Mouse (Mus musculus): ENCODE results near the gene Ankrd11. TPM values are rescaled to one million over a fixed set of nuclear protein-coding genes. Genes with fewer than 3 reads are reported as not detected.

The Ankrd11 gene
- polyA plus RNA-seq, 1 experiment from 2014 or later, result 53.8 TPM

DNA sequence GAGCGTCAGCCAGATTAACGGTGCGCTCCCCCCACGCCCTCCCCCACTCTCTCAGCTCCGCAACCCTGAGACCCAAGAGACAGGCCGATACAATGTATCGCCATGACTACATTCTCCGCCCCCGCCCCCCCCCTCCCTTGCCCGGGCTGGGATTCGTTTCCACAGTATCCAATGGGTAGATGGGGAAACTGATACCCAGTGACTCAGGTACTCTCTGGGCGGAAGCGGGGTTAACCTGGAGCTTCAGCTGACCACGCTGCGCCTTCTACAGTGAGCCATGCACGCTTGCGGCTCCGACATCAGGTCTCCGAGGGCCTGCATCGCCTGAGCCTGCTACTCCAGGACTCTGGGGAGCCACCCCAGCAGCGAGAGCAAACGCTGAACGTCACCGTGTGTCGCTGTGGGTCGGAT is 177.4 kb downstream of the Ankrd11 start:
- Histone ChIP-seq H3K4me1 (replicated peaks; ENCODE audit: control insufficient read depth, insufficient read depth, low read length) (no peaks in the 10 kb centered on the region; the same call in 1 of the 2 replicates), H3K27ac (ENCODE audit: low read depth, low read length) (no peak overlapping the region), H3K36me3 (ENCODE audit: control insufficient read depth, insufficient read depth, low read length) (no peaks in the 10 kb centered on the region), H3K9me3 (ENCODE audit: control insufficient read depth, low read length) (no peaks in the 10 kb centered on the region), H3K4me2 (peak overlapping the region; percentile 19), H3K9ac (ENCODE audit: low read depth, low read length) (no peak overlapping the region), H3K4me3 (ENCODE audit: low read depth, low read length) (no peak overlapping the region), H3K27me3 (replicated peaks; ENCODE audit: control insufficient read depth, insufficient read depth, low read length) (peaks cover 6% of the 10 kb centered on the region)
- ATAC-seq (replicated peaks; ENCODE audit: low FRiP score) (no peak), DNase-seq (ENCODE audit: low spot score) (no peak)
- WGBS, result 61% methylated on average over 26 of the region's 26 CpGs

DNA sequence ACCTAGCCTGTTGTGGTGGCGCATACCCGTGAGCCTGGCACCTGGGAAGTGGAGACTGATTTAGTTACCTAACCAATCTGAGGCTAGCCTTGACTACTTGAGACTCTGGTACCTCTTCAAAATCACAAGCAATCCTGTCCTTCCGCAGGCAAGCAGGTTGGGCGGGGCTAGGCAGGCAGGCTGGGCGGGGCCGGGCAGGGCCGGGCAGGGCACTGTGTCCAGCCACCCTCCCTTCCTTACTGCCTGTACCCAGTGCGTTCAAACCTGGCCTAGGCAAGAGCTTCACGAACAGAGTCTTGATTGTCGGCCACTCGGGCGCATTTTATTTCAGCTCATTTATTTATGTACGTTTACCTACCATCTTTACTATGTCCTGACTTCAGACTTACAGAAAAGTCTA is 182.2 kb downstream of the Ankrd11 start:
- Histone ChIP-seq H3K4me3 (ENCODE audit: low read depth, low read length) (no peak overlapping the region), H3K27me3 (replicated peaks; ENCODE audit: control insufficient read depth, insufficient read depth, low read length) (peaks cover 6% of the 10 kb centered on the region), H3K9me3 (ENCODE audit: control insufficient read depth, low read length) (no peaks in the 10 kb centered on the region), H3K9ac (ENCODE audit: low read depth, low read length) (no peak overlapping the region), H3K36me3 (ENCODE audit: control insufficient read depth, insufficient read depth, low read length) (no peaks in the 10 kb centered on the region), H3K27ac (ENCODE audit: low read depth, low read length) (no peak overlapping the region), H3K4me2 (no peak overlapping the region), H3K4me1 (replicated peaks; ENCODE audit: control insufficient read depth, insufficient read depth, low read length) (no peaks in the 10 kb centered on the region)
- ATAC-seq (replicated peaks; ENCODE audit: low FRiP score) (no peak), DNase-seq (ENCODE audit: low spot score) (no peak)
- WGBS, result 56% methylated on average over 13 of the region's 13 CpGs

DNA sequence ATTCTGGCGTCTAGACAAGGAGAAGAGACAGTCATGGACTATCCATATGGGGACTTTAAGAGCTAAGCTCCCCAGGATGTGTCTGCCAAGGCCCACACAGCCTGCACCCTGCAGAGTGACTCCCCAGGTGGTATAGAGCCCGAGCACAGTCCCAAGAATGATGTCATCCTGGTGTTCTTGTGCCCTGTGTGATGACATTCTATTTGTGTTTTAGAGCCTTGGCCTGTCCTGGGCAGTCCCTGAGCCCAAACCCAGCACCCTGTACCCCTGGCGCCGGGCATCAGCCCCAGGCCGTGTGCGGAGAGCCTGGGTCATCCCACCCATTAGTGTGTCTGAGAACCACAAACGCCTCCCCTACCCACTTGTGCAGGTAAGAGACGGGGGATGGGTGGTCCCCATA is 185.8 kb downstream of the Ankrd11 start:
- Histone ChIP-seq H3K9me3 (ENCODE audit: control insufficient read depth, low read length) (no peaks in the 10 kb centered on the region), H3K27me3 (replicated peaks; ENCODE audit: control insufficient read depth, insufficient read depth, low read length) (peaks cover 8% of the 10 kb centered on the region; the same call in 1 of the 2 replicates), H3K4me1 (replicated peaks; ENCODE audit: control insufficient read depth, insufficient read depth, low read length) (peaks cover 2% of the 10 kb centered on the region; the same call in 1 of the 2 replicates), H3K4me3 (ENCODE audit: low read depth, low read length) (no peak overlapping the region), H3K9ac (ENCODE audit: low read depth, low read length) (no peak overlapping the region), H3K27ac (ENCODE audit: low read depth, low read length) (no peak overlapping the region), H3K4me2 (no peak overlapping the region), H3K36me3 (ENCODE audit: control insufficient read depth, insufficient read depth, low read length) (no peaks in the 10 kb centered on the region)
- WGBS, result 77% methylated on average over 8 of the region's 8 CpGs
- DNase-seq (ENCODE audit: low spot score) (no peak), ATAC-seq (replicated peaks; ENCODE audit: low FRiP score) (no peak; the same call in 1 of the 2 replicates)

DNA sequence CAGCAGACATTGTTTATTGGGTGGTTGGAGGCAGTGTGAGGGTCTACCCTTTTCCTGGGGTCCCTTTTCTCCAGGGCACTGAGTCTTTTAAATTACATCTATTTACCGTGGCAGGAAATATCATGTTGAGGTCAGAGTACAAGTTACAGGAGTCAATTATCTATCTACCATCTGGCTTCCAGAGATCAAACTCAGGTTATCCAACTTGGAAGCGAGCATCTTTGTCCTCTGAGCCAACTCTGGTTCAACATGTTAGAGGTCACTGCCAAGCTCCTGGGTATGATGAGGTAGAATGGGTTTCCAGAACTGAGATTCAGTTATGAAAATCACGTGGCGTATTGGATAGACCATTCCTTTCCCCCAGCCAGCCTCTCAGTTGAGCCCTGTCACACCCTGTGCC is 187.0 kb downstream of the Ankrd11 start:
- H3K9ac ChIP-seq (ENCODE audit: low read depth, low read length), result no peak overlapping the region
- 79% methylated on average over 4 of the region's 4 CpGs for WGBS
- H3K36me3 ChIP-seq (ENCODE audit: control insufficient read depth, insufficient read depth, low read length), result no peaks in the 10 kb centered on the region
- DNase-seq (ENCODE audit: low spot score) (no peak), ATAC-seq (replicated peaks; ENCODE audit: low FRiP score) (no peak)
- H3K9me3 ChIP-seq (ENCODE audit: control insufficient read depth, low read length), result no peaks in the 10 kb centered on the region
- peaks cover 3% of the 10 kb centered on the region; the same call in 1 of the 2 replicates for H3K27me3 ChIP-seq (replicated peaks; ENCODE audit: control insufficient read depth, insufficient read depth, low read length)
- peaks cover 2% of the 10 kb centered on the region; the same call in 1 of the 2 replicates for H3K4me1 ChIP-seq (replicated peaks; ENCODE audit: control insufficient read depth, insufficient read depth, low read length)
- H3K4me3 ChIP-seq (ENCODE audit: low read depth, low read length), result no peak overlapping the region
- H3K4me2 ChIP-seq, result no peak overlapping the region
- H3K27ac ChIP-seq (ENCODE audit: low read depth, low read length), result no peak overlapping the region

DNA sequence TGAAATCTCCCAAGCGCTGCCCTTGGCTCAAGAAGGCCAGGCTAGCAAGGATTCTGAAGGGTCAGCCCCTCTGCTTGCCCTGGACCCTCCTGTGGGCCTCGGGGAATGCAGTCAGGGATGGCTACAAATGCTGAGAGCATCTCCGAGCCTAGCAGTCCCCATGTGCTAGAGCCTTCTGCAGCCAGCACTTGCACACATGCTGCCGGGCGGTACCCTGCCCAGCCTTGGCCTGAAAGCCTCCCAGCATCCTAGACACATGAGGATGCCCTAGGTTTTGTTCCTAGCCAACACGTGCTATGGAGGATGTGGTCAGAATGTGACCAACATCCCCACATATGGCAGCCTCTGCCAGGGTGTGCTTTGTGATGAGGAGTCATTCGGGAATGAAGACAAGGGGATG is 187.7 kb downstream of the Ankrd11 start:
- no peaks in the 10 kb centered on the region for H3K9me3 ChIP-seq (ENCODE audit: control insufficient read depth, low read length)
- WGBS, result 60% methylated on average over 7 of the region's 7 CpGs
- H3K36me3 ChIP-seq (ENCODE audit: control insufficient read depth, insufficient read depth, low read length), result no peaks in the 10 kb centered on the region
- ATAC-seq (replicated peaks; ENCODE audit: low FRiP score) (no peak), DNase-seq (ENCODE audit: low spot score) (no peak)
- H3K27ac ChIP-seq (ENCODE audit: low read depth, low read length), result no peak overlapping the region
- no peak overlapping the region for H3K4me3 ChIP-seq (ENCODE audit: low read depth, low read length)
- no peak overlapping the region for H3K4me2 ChIP-seq
- peaks cover 2% of the 10 kb centered on the region; the same call in 1 of the 2 replicates for H3K4me1 ChIP-seq (replicated peaks; ENCODE audit: control insufficient read depth, insufficient read depth, low read length)
- no peak overlapping the region for H3K9ac ChIP-seq (ENCODE audit: low read depth, low read length)
- peaks cover 5% of the 10 kb centered on the region; the same call in 1 of the 2 replicates for H3K27me3 ChIP-seq (replicated peaks; ENCODE audit: control insufficient read depth, insufficient read depth, low read length)

DNA sequence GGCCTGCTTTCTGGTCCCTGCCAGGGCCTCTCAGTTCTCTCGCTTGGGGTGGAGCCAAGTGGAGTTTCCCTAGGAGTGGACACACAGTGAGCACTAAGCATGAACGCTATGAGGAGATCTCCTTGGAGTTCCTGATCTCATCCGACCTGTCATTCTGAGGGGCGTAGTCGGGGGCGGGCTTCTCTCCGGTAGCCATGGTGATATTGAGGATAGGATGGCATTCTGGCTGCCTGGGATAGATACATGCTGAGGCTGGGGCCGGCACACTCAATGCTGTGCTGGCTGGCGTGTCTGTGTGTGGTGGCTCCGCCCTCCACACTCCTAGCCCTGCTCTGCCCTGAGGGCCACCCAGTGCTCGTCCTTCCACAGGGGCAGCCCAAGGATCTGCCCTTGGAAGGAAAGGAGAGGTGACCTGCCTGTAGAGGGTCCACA is 188.7 kb downstream of the Ankrd11 start:
- Histone ChIP-seq H3K36me3 (ENCODE audit: control insufficient read depth, insufficient read depth, low read length) (no peaks in the 10 kb centered on the region), H3K4me1 (replicated peaks; ENCODE audit: control insufficient read depth, insufficient read depth, low read length) (peaks cover 4% of the 10 kb centered on the region; the same call in 1 of the 2 replicates), H3K9ac (ENCODE audit: low read depth, low read length) (no peak overlapping the region), H3K27me3 (replicated peaks; ENCODE audit: control insufficient read depth, insufficient read depth, low read length) (peaks cover 14% of the 10 kb centered on the region), H3K9me3 (ENCODE audit: control insufficient read depth, low read length) (no peaks in the 10 kb centered on the region), H3K27ac (ENCODE audit: low read depth, low read length) (no peak overlapping the region), H3K4me3 (ENCODE audit: low read depth, low read length) (no peak overlapping the region), H3K4me2 (no peak overlapping the region)
- WGBS, result 37% methylated on average over 11 of the region's 11 CpGs
- DNase-seq (ENCODE audit: low spot score) (no peak), ATAC-seq (replicated peaks; ENCODE audit: low FRiP score) (no peak)

DNA sequence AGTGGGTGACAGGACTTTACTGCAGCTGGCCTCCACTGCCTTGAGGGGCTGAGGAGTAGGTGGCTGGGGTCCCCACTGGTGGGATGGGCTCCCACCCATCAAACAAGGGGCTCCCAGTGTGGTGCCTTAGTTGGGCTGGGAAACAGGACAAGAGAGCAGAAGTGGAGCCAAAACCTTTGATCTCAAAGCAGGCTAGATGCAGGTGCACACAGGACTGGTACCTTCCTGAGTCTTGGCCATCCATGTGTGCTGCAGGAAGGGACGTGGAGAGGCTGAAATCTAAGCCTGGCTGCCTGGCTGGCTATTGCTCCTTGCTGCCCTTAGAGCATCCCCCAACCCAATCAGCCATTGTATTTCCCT is 189.6 kb downstream of the Ankrd11 start:
- H3K4me3 ChIP-seq (ENCODE audit: low read depth, low read length), result no peak overlapping the region
- no peak for DNase-seq (ENCODE audit: low spot score)
- no peaks in the 10 kb centered on the region for H3K9me3 ChIP-seq (ENCODE audit: control insufficient read depth, low read length)
- H3K27me3 ChIP-seq (replicated peaks; ENCODE audit: control insufficient read depth, insufficient read depth, low read length), result peaks cover 16% of the 10 kb centered on the region
- peaks cover 5% of the 10 kb centered on the region; the same call in 1 of the 2 replicates for H3K4me1 ChIP-seq (replicated peaks; ENCODE audit: control insufficient read depth, insufficient read depth, low read length)
- 70% methylated on average over 1 of the region's 1 CpGs for WGBS
- H3K4me2 ChIP-seq, result no peak overlapping the region
- ATAC-seq (replicated peaks; ENCODE audit: low FRiP score), result no peak
- H3K9ac ChIP-seq (ENCODE audit: low read depth, low read length), result no peak overlapping the region
- H3K36me3 ChIP-seq (ENCODE audit: control insufficient read depth, insufficient read depth, low read length), result no peaks in the 10 kb centered on the region
- H3K27ac ChIP-seq (ENCODE audit: low read depth, low read length), result no peak overlapping the region

DNA sequence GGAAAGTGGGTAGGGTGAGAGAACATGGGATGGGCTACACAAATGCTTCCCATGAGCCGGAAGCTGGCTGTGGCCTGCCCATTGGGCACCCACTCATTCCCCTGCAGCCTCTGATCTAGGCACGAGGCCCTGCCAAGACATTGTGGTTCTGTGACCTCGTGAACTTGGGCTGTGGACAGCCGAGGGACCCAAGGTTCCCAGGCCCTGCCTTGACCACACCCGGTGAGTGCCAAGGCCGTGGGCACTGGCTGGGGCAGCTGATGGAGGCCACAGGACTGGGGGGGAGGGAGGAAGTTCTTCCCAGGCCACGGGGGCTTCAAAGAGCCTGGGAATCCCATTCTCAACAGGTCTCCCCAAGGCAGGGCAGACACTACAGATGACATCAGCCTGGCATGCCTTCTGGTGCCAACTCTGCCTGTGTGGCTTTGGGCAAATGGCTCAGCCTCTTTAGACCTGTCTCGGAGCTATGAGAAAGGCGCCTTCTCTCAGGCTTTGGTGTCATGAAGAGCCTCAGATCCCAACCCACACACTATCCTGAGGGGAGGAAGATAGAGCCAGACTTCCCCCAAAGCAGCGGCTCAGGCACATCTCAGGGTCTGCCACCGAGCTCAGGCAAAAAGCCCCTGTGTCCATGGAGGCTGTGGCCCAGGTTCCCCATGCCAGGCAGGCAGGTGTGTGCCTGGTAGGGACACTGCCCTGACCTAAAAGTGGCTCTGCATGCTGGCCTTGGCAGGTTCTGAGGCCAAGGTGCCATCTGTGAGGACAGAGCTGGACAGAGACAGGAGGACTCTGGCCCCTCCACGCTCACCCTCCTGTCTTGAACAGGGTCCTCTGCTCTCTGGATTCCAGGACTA is 190.2 kb downstream of the Ankrd11 start:
- no peak for ATAC-seq (replicated peaks; ENCODE audit: low FRiP score)
- 73% methylated on average over 12 of the region's 12 CpGs for WGBS
- no peak overlapping the region for H3K27ac ChIP-seq (ENCODE audit: low read depth, low read length)
- no peak overlapping the region for H3K9ac ChIP-seq (ENCODE audit: low read depth, low read length)
- no peak overlapping the region for H3K4me2 ChIP-seq
- peaks cover 18% of the 10 kb centered on the region for H3K27me3 ChIP-seq (replicated peaks; ENCODE audit: control insufficient read depth, insufficient read depth, low read length)
- H3K4me1 ChIP-seq (replicated peaks; ENCODE audit: control insufficient read depth, insufficient read depth, low read length), result peaks cover 5% of the 10 kb centered on the region; the same call in 1 of the 2 replicates
- no peak for DNase-seq (ENCODE audit: low spot score)
- no peak overlapping the region for H3K4me3 ChIP-seq (ENCODE audit: low read depth, low read length)
- H3K9me3 ChIP-seq (ENCODE audit: control insufficient read depth, low read length), result no peaks in the 10 kb centered on the region
- H3K36me3 ChIP-seq (ENCODE audit: control insufficient read depth, insufficient read depth, low read length), result no peaks in the 10 kb centered on the region
